Mouse (Mus musculus): Measurements from ENCODE around the gene Uqcr10. TPM values are rescaled to one million over a fixed set of nuclear protein-coding genes. Genes with fewer than 3 reads are reported as not detected.
"Not testable (repeated sequence)": the region's sequence is repeated elsewhere in the genome, so short reads cannot be mapped to it uniquely, and the experiment has no call there.

Uqcr10 gene
- polyA plus RNA-seq, 1 experiment from 2014 or later = 793 TPM

DNA sequence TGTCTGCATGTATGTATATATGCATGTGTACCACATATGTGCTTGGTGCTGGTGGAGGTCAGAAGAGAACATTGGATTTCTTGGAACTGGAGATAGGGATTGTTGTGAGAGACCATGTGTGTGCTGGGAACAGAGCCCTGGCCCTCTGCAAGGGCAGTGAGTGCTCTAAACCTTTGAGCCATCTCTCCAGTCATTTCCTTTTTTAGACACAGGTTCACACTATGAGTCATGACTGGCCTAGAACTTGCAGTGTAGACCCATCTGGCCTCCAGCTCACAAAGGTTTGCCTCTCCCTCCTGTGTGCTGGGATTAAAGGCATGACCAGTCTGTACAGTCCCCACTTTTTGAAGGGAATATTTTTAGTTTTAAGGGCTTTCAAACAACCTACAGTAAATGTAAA is 8.7 kb upstream of the Uqcr10 start:
- ATAC-seq (ENCODE audit: low FRiP score) = no peak
- H3K27me3 ChIP-seq (replicated peaks) = no peaks in the 10 kb centered on the region
- H3K4me2 ChIP-seq = no peak overlapping the region
- H3K4me3 ChIP-seq (replicated peaks) = no peak overlapping the region
- H3K4me1 ChIP-seq = no peaks in the 10 kb centered on the region
- H3K9me3 ChIP-seq (replicated peaks) = no peaks in the 10 kb centered on the region
- H3K36me3 ChIP-seq = no peaks in the 10 kb centered on the region
- H3K27ac ChIP-seq (replicated peaks) = no peak overlapping the region
- H3K9ac ChIP-seq (replicated peaks) = no peak overlapping the region

- not testable (repeated sequence) for H3K27ac ChIP-seq (replicated peaks); H3K9ac ChIP-seq (replicated peaks); H3K9me3 ChIP-seq (replicated peaks); ATAC-seq (ENCODE audit: low FRiP score); H3K4me2 ChIP-seq; H3K4me1 ChIP-seq; H3K36me3 ChIP-seq; H3K4me3 ChIP-seq (replicated peaks); H3K27me3 ChIP-seq (replicated peaks)
- WGBS = 89% methylated on average over 4 of the region's 4 CpGs
Measured at GRCm38 (mm10) chr11:4710188-4710587, 6.0 kb upstream of the Uqcr10 start.

GRCm38 (mm10) chr11:4705178-4705577 is 1.0 kb upstream of the Uqcr10 start:
- peak overlapping the region; percentile 75 for H3K9ac ChIP-seq (replicated peaks)
- no peaks in the 10 kb centered on the region for H3K27me3 ChIP-seq (replicated peaks)
- H3K4me3 ChIP-seq (replicated peaks) = peak overlapping the region; percentile 69
- 11% methylated on average over 4 of the region's 4 CpGs for WGBS
- no peaks in the 10 kb centered on the region for H3K9me3 ChIP-seq (replicated peaks)
- peaks cover 17% of the 10 kb centered on the region for H3K36me3 ChIP-seq
- no peak for ATAC-seq (ENCODE audit: low FRiP score)
- peak overlapping the region; percentile 92 for H3K4me2 ChIP-seq
- 0 out of 2 replicates have a peak overlapping the region, but pooled peaks have one; percentile 37 for H3K27ac ChIP-seq (replicated peaks)
- H3K4me1 ChIP-seq = peaks cover 20% of the 10 kb centered on the region

GRCm38 (mm10) chr11:4703688-4704071 is 462 bp downstream of the Uqcr10 start:
- H3K27me3 ChIP-seq (replicated peaks) = no peaks in the 10 kb centered on the region
- H3K4me2 ChIP-seq = peak overlapping the region; percentile 92
- peaks cover 17% of the 10 kb centered on the region for H3K36me3 ChIP-seq
- peak overlapping the region; percentile 69 for H3K4me3 ChIP-seq (replicated peaks)
- WGBS = 7% methylated on average over 12 of the region's 12 CpGs
- peak overlapping the region; percentile 85 for H3K27ac ChIP-seq (replicated peaks)
- no peaks in the 10 kb centered on the region for H3K9me3 ChIP-seq (replicated peaks)
- peaks cover 20% of the 10 kb centered on the region for H3K4me1 ChIP-seq
- H3K9ac ChIP-seq (replicated peaks) = peak overlapping the region; percentile 75
- peak; percentile 16 for ATAC-seq (ENCODE audit: low FRiP score)

DNA sequence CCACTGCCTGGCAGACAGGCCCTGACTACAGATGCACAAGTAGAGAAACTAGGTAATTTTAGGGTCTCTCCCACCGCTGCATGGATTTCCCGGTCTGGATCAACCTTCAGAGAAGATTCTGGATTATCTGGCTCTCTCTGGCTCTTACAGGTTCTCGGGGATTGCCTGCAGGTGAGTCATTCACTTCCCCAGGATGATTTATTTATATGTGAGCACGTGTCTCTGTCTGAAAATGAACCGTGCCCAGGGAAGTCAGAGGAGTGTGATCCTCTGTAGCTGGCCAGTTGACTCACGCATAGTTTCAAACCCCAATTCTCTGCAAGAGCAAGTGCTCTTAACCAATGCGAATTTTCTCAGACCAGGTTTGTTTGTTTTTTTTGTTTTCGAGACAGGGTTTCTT is 3.4 kb downstream of the Uqcr10 start:
- ATAC-seq (ENCODE audit: low FRiP score) = no peak
- no peak overlapping the region for H3K27ac ChIP-seq (replicated peaks)
- no peak overlapping the region for H3K4me2 ChIP-seq
- 89% methylated on average over 8 of the region's 8 CpGs for WGBS
- peaks cover 17% of the 10 kb centered on the region for H3K36me3 ChIP-seq
- H3K9me3 ChIP-seq (replicated peaks) = no peaks in the 10 kb centered on the region
- H3K27me3 ChIP-seq (replicated peaks) = no peaks in the 10 kb centered on the region
- peaks cover 20% of the 10 kb centered on the region for H3K4me1 ChIP-seq
- H3K9ac ChIP-seq (replicated peaks) = no peak overlapping the region
- H3K4me3 ChIP-seq (replicated peaks) = no peak overlapping the region

DNA sequence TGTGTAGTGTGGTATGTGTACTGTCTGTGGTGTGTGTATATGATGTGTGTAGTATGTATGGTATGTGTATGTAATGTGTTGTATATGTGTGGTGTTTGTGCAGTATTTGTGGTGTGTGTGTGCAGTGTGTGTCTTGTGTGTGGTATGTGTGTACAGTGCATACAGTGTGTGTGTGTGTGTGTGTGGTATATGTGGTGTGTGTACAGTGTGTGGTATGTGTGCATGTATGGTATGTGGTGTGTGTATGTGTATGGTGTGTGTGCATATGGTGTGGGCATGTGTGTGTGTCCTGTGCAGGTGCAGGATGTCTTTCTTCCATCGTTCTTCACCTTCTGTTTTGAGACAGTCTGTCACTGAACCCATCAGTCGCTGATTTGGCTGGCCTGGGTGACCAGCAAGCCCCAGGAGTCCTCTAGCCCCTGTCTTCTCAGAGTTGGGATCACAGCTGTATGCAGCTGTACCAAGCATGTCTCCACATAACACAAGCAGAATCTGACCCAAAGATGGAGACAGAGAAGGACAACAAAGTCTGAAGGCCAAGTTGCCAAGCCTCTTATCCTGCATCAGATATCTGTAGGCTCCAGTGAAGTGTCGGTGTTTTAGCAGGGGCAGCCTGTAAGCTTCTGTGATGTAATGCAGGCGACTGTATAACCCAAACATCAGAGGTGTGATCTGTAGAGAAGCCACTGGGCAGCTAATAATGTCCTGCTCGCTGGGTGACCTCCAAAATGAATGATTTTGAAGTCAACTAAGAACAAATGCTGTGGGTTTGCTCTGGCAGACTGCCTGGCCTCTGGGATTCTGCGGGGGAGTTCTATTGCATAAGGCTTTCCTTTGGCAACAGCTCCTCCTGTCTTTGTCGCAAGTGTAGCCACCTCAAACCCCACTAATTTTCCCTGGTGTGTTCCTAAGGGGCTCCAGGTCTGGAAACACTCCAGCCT is 6.8 kb downstream of the Uqcr10 start:
- Histone ChIP-seq H3K4me2 (no peak overlapping the region), H3K4me3 (replicated peaks) (no peak overlapping the region), H3K36me3 (peaks cover 17% of the 10 kb centered on the region), H3K27me3 (replicated peaks) (no peaks in the 10 kb centered on the region), H3K4me1 (0 out of 2 replicates have a peak, but pooled peaks cover 3% of the 10 kb centered on the region), H3K27ac (replicated peaks) (no peak overlapping the region), H3K9me3 (replicated peaks) (no peaks in the 10 kb centered on the region), H3K9ac (replicated peaks) (no peak overlapping the region)
- ATAC-seq (ENCODE audit: low FRiP score) = no peak
- 58% methylated on average over 7 of the region's 7 CpGs for WGBS

DNA sequence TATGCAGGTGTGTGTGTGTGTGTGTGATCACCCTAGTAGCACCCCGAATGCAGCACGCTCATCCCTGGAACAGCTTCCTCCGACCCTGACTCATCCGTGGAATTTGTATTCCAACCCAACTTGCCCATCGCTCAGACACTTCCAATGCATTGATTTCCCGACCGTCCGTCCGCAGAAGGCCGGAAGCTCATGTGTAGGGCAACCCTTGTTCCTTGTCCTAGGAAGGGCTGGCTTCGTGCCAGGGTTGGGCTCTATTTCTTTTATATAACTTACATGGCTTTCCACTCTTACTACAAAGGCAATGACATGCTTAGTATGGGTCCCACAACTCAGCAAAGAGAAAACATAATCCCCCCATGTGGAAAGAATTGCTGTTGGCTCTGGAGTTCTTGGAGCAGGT is 12.0 kb downstream of the Uqcr10 start:
- Histone ChIP-seq H3K4me1 (no peaks in the 10 kb centered on the region), H3K27ac (replicated peaks) (no peak overlapping the region), H3K36me3 (no peaks in the 10 kb centered on the region), H3K27me3 (replicated peaks) (no peaks in the 10 kb centered on the region), H3K9me3 (replicated peaks) (no peaks in the 10 kb centered on the region), H3K9ac (replicated peaks) (no peak overlapping the region), H3K4me3 (replicated peaks) (no peak overlapping the region), H3K4me2 (no peak overlapping the region)
- ATAC-seq (ENCODE audit: low FRiP score) = no peak
- 79% methylated on average over 11 of the region's 11 CpGs for WGBS

DNA sequence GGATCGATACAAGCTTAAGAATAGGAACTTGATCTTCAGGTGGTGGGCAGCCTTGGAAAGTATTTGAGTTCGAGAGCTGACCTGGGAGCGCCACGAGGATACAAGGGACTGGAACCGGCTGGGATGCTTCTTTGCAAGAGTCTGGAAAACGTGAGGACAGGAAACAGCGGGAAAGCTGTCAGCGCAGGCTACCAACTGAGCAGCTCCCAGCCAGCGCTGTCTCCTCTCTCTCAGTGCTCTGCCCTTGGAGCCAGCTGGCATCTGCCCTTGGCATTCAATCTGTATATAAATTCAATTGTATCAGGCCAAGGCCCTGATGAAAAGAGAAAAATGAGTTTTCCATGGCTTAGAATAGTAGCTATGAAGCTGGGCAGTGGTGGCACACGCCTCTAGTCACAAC is 12.9 kb downstream of the Uqcr10 start:
- no peak for ATAC-seq (ENCODE audit: low FRiP score)
- H3K36me3 ChIP-seq = no peaks in the 10 kb centered on the region
- no peak overlapping the region for H3K9ac ChIP-seq (replicated peaks)
- WGBS = 61% methylated on average over 10 of the region's 10 CpGs
- H3K27ac ChIP-seq (replicated peaks) = no peak overlapping the region
- H3K27me3 ChIP-seq (replicated peaks) = no peaks in the 10 kb centered on the region
- H3K4me2 ChIP-seq = no peak overlapping the region
- H3K4me1 ChIP-seq = no peaks in the 10 kb centered on the region
- no peak overlapping the region for H3K4me3 ChIP-seq (replicated peaks)
- no peaks in the 10 kb centered on the region for H3K9me3 ChIP-seq (replicated peaks)

GRCm38 (mm10) chr11:4690353-4690752 is 13.8 kb downstream of the Uqcr10 start:
- WGBS = 82% methylated on average over 7 of the region's 7 CpGs
- Histone ChIP-seq H3K36me3 (no peaks in the 10 kb centered on the region), H3K4me1 (no peaks in the 10 kb centered on the region), H3K9me3 (replicated peaks) (no peaks in the 10 kb centered on the region), H3K27me3 (replicated peaks) (no peaks in the 10 kb centered on the region), H3K4me2 (no peak overlapping the region), H3K4me3 (replicated peaks) (no peak overlapping the region), H3K9ac (replicated peaks) (no peak overlapping the region), H3K27ac (replicated peaks) (no peak overlapping the region)
- no peak for ATAC-seq (ENCODE audit: low FRiP score)

DNA sequence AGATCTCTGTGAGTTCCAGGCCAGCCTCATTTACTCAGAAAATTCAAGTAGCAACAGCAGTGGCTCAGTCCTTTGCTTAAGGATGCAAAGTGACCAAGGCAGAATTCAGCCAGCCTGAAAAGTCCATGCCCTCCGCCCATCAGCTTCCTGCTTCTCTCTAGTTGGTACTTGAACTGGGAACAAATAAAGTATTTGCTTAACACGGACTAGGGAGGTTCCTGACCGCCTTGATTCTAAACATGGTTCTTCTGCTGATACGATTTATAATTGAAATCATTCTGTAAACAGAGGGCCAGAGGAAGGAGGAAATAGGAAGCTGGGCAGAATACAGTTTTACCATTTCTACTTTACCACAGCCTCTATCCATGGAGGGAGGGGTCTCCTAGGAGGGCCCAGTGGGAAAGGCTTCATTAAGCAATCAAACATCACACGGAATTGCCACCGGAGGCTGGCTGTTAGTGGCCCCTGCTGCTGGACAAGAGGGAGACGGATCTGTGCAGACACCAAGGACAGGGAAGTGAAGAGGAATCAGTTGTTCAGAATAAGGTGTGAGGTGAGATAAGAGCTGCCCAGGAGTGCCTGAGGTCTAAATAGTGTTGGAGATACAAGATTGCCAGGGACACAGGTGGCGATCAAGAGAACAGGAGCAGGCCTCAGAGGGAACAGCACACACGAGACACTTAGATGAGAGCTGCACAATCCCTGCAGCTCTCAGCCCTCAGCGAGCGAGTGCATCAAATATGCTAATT is 15.3 kb downstream of the Uqcr10 start:
- H3K4me2 ChIP-seq = no peak overlapping the region
- H3K4me3 ChIP-seq (replicated peaks) = no peak overlapping the region
- no peak overlapping the region for H3K9ac ChIP-seq (replicated peaks)
- H3K36me3 ChIP-seq = 0 out of 2 replicates have a peak, but pooled peaks cover under 1% of the 10 kb centered on the region
- H3K27me3 ChIP-seq (replicated peaks) = no peaks in the 10 kb centered on the region
- ATAC-seq (ENCODE audit: low FRiP score) = no peak
- H3K4me1 ChIP-seq = no peaks in the 10 kb centered on the region
- 45% methylated on average over 11 of the region's 11 CpGs for WGBS
- H3K9me3 ChIP-seq (replicated peaks) = no peaks in the 10 kb centered on the region
- no peak overlapping the region for H3K27ac ChIP-seq (replicated peaks)

DNA sequence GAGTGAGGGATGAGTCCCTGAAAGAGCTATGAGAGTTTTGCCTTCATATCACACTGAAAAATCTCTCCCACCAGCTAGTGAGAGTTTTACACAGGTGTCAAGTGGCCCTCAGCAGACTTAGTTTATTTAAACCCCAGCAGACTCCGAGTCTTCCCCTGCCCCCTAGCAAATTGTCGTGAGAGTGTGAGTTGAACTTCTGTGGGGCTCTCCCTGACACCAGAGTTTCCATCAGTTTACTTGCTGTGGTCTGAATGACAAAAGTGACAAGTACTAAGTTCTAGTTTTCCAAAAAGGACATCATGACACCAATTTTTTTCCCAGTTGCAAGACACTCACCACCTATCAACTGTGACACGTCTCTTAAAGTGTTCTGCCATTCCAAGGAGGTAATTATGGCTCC is 16.3 kb downstream of the Uqcr10 start:
- Histone ChIP-seq H3K9me3 (replicated peaks) (no peaks in the 10 kb centered on the region), H3K4me3 (replicated peaks) (no peak overlapping the region), H3K27me3 (replicated peaks) (no peaks in the 10 kb centered on the region), H3K4me2 (no peak overlapping the region), H3K36me3 (peaks cover 10% of the 10 kb centered on the region; the same call in 1 of the 2 replicates), H3K27ac (replicated peaks) (no peak overlapping the region), H3K9ac (replicated peaks) (no peak overlapping the region), H3K4me1 (no peaks in the 10 kb centered on the region)
- ATAC-seq (ENCODE audit: low FRiP score) = no peak
- 60% methylated on average over 3 of the region's 3 CpGs for WGBS

DNA sequence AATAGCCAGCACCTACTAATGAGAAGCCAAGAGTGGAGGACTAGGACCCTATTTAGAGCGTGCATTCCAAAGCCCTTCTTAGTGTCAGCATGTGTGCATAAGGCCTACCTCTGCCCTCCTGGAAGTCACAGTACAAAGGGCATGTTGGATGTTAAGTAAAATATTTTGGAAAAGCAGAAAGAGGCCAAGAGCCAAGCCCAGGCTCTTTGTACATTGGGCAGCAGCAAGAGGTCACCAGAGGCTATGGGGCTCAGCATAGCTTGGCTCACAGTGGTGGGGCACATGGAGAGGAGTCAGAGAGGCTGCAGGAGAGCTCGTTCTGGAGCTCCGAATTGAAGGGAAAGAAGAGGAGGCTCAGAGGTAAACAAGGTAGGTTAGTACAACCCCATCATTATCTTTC is 17.1 kb downstream of the Uqcr10 start:
- H3K27me3 ChIP-seq (replicated peaks) = no peaks in the 10 kb centered on the region
- H3K27ac ChIP-seq (replicated peaks) = no peak overlapping the region
- no peaks in the 10 kb centered on the region for H3K9me3 ChIP-seq (replicated peaks)
- 91% methylated on average over 3 of the region's 3 CpGs for WGBS
- H3K9ac ChIP-seq (replicated peaks) = no peak overlapping the region
- H3K36me3 ChIP-seq = peaks cover 18% of the 10 kb centered on the region
- H3K4me3 ChIP-seq (replicated peaks) = no peak overlapping the region
- ATAC-seq (ENCODE audit: low FRiP score) = no peak
- H3K4me1 ChIP-seq = no peaks in the 10 kb centered on the region
- H3K4me2 ChIP-seq = no peak overlapping the region

All from neural tube, embryonic 15.5 days (tissue).